Mouse (Mus musculus): ENCODE measurements around the gene Fis1.
A peak's percentile ranks its signal among the peaks of the same experiment; 100 is the strongest.
"Not testable (repeated sequence)": the region's sequence is repeated elsewhere in the genome, so short reads cannot be mapped to it uniquely, and the experiment has no call there.

Gene Fis1

GRCm38 (mm10) chr5:136940845-136941560 lies 12.1 kb upstream of the Fis1 start:
- no peak for DNase-seq (ENCODE audit: low spot score)

GRCm38 (mm10) chr5:136942781-136943180 lies 10.3 kb upstream of the Fis1 start:
- DNase-seq (ENCODE audit: low spot score) = no peak

GRCm38 (mm10) chr5:136943382-136943781 lies 9.7 kb upstream of the Fis1 start:
- DNase-seq (ENCODE audit: low spot score) = no peak

GRCm38 (mm10) chr5:136945084-136945483 lies 8.0 kb upstream of the Fis1 start:
- no peak for DNase-seq (ENCODE audit: low spot score)

- DNase-seq (ENCODE audit: low spot score) = no peak
Measured at GRCm38 (mm10) chr5:136947874-136948273, 5.2 kb upstream of the Fis1 start.

- not testable (repeated sequence) for DNase-seq (ENCODE audit: low spot score)
Measured at GRCm38 (mm10) chr5:136949551-136950336, 3.3 kb upstream of the Fis1 start.

- DNase-seq (ENCODE audit: low spot score) = no peak
Measured at GRCm38 (mm10) chr5:136950521-136950920, 2.6 kb upstream of the Fis1 start.

GRCm38 (mm10) chr5:136952153-136952552 lies 922 bp upstream of the Fis1 start:
- no peak for DNase-seq (ENCODE audit: low spot score)

- DNase-seq (ENCODE audit: low spot score) = peak; percentile 52
Measured at GRCm38 (mm10) chr5:136953440-136953951, 421 bp downstream of the Fis1 start.

GRCm38 (mm10) chr5:136955622-136956021 lies 2.5 kb downstream of the Fis1 start:
- no peak for DNase-seq (ENCODE audit: low spot score)

- no peak for DNase-seq (ENCODE audit: low spot score)
Measured at GRCm38 (mm10) chr5:136957250-136957649, 4.2 kb downstream of the Fis1 start.

- DNase-seq (ENCODE audit: low spot score) = no peak
Measured at GRCm38 (mm10) chr5:136958991-136959605, 6.0 kb downstream of the Fis1 start.

- no peak for DNase-seq (ENCODE audit: low spot score)
Measured at GRCm38 (mm10) chr5:136960053-136960452, 7.0 kb downstream of the Fis1 start.

- no peak for DNase-seq (ENCODE audit: low spot score)
Measured at GRCm38 (mm10) chr5:136961334-136961982, 8.4 kb downstream of the Fis1 start.

- peak; percentile 86 for DNase-seq (ENCODE audit: low spot score)
Measured at GRCm38 (mm10) chr5:136961983-136962461, 8.9 kb downstream of the Fis1 start.

GRCm38 (mm10) chr5:136962501-136962900 lies 9.4 kb downstream of the Fis1 start:
- peak; percentile 71 for DNase-seq (ENCODE audit: low spot score)

GRCm38 (mm10) chr5:136962966-136963540 lies 10.0 kb downstream of the Fis1 start:
- no peak for DNase-seq (ENCODE audit: low spot score)

GRCm38 (mm10) chr5:136965210-136965609 lies 12.1 kb downstream of the Fis1 start:
- no peak for DNase-seq (ENCODE audit: low spot score)

- DNase-seq (ENCODE audit: low spot score) = no peak
Measured at GRCm38 (mm10) chr5:136965686-136966085, 12.6 kb downstream of the Fis1 start.

GRCm38 (mm10) chr5:136966331-136966730 lies 13.3 kb downstream of the Fis1 start, which contains the start of gene Cldn15:
Cldn15 (plus strand) TSS chr5:136966616.
- no peak for DNase-seq (ENCODE audit: low spot score)

GRCm38 (mm10) chr5:136966861-136967455 lies 13.9 kb downstream of the Fis1 start:
- no peak for DNase-seq (ENCODE audit: low spot score)

Data from layer of hippocampus, adult 9-10 months (tissue).